Mouse (Mus musculus): ENCODE data around the gene Prickle2.

DNA sequence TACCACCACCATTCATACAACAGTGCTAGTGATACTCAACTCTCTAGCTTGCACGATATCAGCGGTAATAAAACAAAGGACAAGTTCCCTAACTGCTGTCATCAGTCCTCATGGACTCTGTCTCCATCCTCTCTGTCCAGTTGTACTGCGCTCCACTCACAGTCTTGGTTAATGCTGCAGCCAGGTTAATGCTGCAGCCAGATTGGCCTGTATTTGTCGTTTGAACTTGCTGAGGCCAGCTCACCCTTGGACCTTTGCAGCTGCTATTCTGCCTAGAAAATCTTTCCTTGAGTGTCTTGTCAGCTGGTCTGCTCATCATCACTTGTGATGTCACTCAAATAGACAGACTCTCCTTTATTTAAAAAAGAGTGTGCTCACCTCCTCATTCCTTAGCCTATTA is 236.5 kb downstream of the Prickle2 start:
- TF ChIP-seq CTCF (IDR thresholded peaks at IDR 0.05; ENCODE audit: insufficient read depth, low read length) (no peak), POLR2A (IDR thresholded peaks at IDR 0.05; ENCODE audit: borderline replicate concordance, extremely low read depth, low read depth, low read length) (no peak)

All from lung, adult 2 months (tissue).